Mouse (Mus musculus): ENCODE data around the gene Sik2.

- TF ChIP-seq GATA1 (IDR thresholded peaks at IDR 0.05; ENCODE audit: borderline replicate concordance, low read length) (no peak), FLI1 (IDR thresholded peaks at IDR 0.05; ENCODE audit: low read length) (no peak)
Measured at GRCm38 (mm10) chr9:50849755-50850154, 159.1 kb downstream of the Sik2 start.
